Mouse (Mus musculus): ENCODE data around the gene Dnajc3.
A peak's percentile ranks its signal among the peaks of the same experiment; 100 is the strongest.
"Not testable (repeated sequence)": the region's sequence is repeated elsewhere in the genome, so short reads cannot be mapped to it uniquely, and the experiment has no call there.

Dnajc3 gene

GRCm38 (mm10) chr14:118930777-118931176, 7.0 kb upstream of the Dnajc3 start:
- DNase-seq (ENCODE audit: low read depth, low spot score), result no peak

GRCm38 (mm10) chr14:118931181-118931580, 6.6 kb upstream of the Dnajc3 start:
- DNase-seq (ENCODE audit: low read depth, low spot score), result no peak

GRCm38 (mm10) chr14:118932956-118933355, 4.8 kb upstream of the Dnajc3 start:
- no peak for DNase-seq (ENCODE audit: low read depth, low spot score)

- DNase-seq (ENCODE audit: low read depth, low spot score), result no peak
Observed at GRCm38 (mm10) chr14:118934686-118935085, 3.1 kb upstream of the Dnajc3 start.

- DNase-seq (ENCODE audit: low read depth, low spot score), result no peak
Observed at GRCm38 (mm10) chr14:118936236-118936635, 1.5 kb upstream of the Dnajc3 start.

GRCm38 (mm10) chr14:118936952-118937351, 824 bp upstream of the Dnajc3 start:
- no peak for DNase-seq (ENCODE audit: low read depth, low spot score)

- DNase-seq (ENCODE audit: low read depth, low spot score), result peak; percentile 42
Observed at GRCm38 (mm10) chr14:118938551-118938950, 775 bp downstream of the Dnajc3 start.

- no peak for DNase-seq (ENCODE audit: low read depth, low spot score)
Observed at GRCm38 (mm10) chr14:118940796-118941495, 3.2 kb downstream of the Dnajc3 start.

GRCm38 (mm10) chr14:118942076-118942475, 4.3 kb downstream of the Dnajc3 start:
- no peak for DNase-seq (ENCODE audit: low read depth, low spot score)

GRCm38 (mm10) chr14:118944702-118945101, 6.9 kb downstream of the Dnajc3 start:
- DNase-seq (ENCODE audit: low read depth, low spot score), result no peak

GRCm38 (mm10) chr14:118948841-118949240, 11.1 kb downstream of the Dnajc3 start:
- no peak for DNase-seq (ENCODE audit: low read depth, low spot score)

- no peak for DNase-seq (ENCODE audit: low read depth, low spot score)
Observed at GRCm38 (mm10) chr14:118951912-118952583, 14.3 kb downstream of the Dnajc3 start.

GRCm38 (mm10) chr14:118958010-118958409, 20.2 kb downstream of the Dnajc3 start:
- DNase-seq (ENCODE audit: low read depth, low spot score), result no peak

GRCm38 (mm10) chr14:118965356-118966000, 27.7 kb downstream of the Dnajc3 start:
- no peak for DNase-seq (ENCODE audit: low read depth, low spot score)

GRCm38 (mm10) chr14:118967646-118968045, 29.9 kb downstream of the Dnajc3 start:
- no peak for DNase-seq (ENCODE audit: low read depth, low spot score)

- DNase-seq (ENCODE audit: low read depth, low spot score), result no peak
Observed at GRCm38 (mm10) chr14:118972268-118972667, 34.5 kb downstream of the Dnajc3 start.

GRCm38 (mm10) chr14:118977136-118977816, 39.5 kb downstream of the Dnajc3 start:
- DNase-seq (ENCODE audit: low read depth, low spot score), result no peak

GRCm38 (mm10) chr14:118979571-118980325, 42.0 kb downstream of the Dnajc3 start:
- DNase-seq (ENCODE audit: low read depth, low spot score), result no peak

- no peak for DNase-seq (ENCODE audit: low read depth, low spot score)
Observed at GRCm38 (mm10) chr14:118980358-118980757, 42.6 kb downstream of the Dnajc3 start.

- DNase-seq (ENCODE audit: low read depth, low spot score), result no peak
Observed at GRCm38 (mm10) chr14:118980890-118981289, 43.1 kb downstream of the Dnajc3 start.

GRCm38 (mm10) chr14:118981711-118982428, 44.1 kb downstream of the Dnajc3 start:
- DNase-seq (ENCODE audit: low read depth, low spot score), result not testable (repeated sequence)
